Mouse (Mus musculus): ENCODE results near the gene Amigo1. TPM values are rescaled to one million over a fixed set of nuclear protein-coding genes. Genes with fewer than 3 reads are reported as not detected.
"Not testable (repeated sequence)": the region's sequence is repeated elsewhere in the genome, so short reads cannot be mapped to it uniquely, and the experiment has no call there.

Amigo1 gene
- total RNA-seq, 2 experiments from 2014 or later = 30.7 to 31.6 TPM

DNA sequence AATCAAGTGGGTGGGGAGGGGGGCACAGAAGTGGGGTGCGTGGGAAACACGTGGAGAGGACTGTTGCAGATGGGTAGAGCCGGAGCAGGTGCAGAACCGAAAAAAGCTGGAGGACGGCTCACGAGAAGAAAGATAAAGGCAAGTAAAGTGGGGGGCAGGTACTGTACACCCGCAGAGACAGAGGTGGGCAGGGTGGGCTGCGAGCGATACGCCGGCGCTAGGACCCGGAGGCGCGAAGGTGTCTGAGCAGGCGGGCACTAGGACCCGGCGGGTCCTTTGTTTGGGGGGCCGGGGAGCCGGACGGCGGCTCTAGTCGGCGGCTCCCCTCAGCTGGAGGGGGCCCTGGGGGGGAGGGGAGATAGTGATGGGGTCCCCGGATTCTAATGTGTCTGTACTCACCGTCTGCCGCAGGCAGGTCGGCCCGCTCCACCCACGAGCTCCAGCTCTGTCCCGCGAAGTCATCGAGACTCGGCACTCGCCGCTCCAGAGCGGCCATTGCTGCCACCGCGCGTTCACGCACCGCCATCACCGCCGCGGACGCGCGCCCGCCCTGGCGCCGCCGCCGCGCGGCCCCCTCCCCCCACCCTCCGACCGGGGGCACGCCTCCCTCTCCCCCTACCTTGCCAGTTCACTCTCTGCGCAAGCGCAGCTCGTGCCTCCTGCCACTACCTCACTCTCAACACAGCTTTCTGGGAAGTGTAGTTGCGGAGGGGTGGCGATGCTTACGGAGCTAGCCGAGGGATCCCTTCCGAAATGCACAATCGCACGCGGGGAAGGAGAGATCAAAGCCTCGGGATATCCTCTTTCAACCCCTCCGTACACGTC lies 24.0 kb downstream of the Amigo1 start:
- peak; percentile 92 for DNase-seq

DNA sequence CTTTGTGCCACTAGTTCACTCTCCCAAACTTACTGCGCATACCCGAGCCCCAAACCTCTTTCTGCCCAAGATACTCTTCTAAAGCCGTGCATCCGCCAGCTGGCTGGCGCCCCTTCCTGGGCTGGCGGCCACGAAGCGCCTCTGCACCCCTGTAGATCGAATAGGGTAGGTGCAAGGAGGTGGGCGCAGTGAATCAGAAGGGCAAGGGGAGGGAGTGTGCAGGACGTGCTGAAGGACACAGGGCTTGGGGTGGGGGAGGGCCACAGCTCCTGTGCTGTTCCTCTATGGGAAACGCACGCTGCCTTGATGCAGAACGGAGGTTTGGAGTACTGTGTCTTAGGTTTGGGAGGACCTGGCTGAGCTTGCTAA lies 24.6 kb downstream of the Amigo1 start, which contains the start of gene Atxn7l2:
Gene Atxn7l2 (minus strand): TSS at position 164 of the 369 bp plus-strand sequence.
- peak; percentile 74 for DNase-seq

DNA sequence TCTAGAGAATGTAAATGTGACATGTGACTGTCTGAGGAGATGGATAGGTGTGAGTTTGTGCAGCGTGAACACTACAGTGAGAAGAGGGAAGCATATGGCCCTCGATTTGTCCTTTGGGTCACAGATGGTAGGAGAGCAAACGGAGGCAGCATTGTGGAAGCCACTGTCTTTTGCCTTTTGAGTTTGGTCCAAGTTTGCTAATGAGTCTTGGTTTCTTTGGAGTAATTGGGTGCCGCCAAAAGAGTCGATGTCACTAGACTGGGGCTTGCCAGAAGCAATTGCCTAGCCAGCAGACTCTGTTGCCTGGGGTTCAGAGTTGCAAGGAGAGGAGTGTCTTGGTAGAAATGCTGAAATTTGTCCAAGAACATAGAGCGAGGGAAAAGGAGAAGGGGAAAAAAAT lies 25.7 kb downstream of the Amigo1 start:
- no peak for DNase-seq

DNA sequence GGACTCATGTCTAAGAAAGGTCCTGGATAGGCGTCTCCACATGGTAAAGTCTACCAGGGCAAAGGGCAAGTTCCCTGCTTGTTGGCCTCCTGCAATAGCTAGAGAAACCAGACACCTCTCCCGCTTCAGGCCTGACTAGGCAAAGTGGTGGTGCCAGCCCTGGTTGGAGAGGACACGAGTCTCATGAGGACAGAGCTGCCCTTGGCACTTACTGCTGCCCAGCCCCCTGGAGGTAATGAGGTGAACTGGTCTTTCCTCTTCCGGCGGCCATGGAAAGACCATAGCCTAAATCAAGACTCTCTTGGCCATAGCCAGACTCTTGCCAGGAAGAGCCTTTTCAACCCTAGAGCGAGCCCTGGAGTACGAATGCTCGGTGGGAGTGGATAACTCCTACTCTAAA lies 26.3 kb downstream of the Amigo1 start:
- peak; percentile 66 for DNase-seq

DNA sequence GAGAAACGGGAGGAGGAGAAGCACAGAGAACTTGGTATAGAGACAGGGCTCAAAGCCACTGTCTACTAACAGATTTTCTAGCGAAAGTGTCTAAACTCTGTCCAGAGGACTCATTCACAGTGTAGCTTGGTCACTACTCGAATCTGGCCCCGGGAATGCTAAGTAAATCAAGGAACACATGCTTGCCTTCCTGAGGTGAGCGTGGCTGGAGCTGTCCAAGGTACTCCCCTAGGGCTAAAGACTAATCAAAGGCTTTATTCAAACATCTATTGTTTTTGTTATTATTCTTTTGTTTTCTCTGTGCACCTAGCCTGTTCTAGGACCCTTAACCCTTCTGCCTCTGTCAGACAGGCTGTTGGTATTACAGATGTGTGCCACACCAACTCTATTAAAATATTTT lies 28.6 kb downstream of the Amigo1 start:
- DNase-seq = no peak

DNA sequence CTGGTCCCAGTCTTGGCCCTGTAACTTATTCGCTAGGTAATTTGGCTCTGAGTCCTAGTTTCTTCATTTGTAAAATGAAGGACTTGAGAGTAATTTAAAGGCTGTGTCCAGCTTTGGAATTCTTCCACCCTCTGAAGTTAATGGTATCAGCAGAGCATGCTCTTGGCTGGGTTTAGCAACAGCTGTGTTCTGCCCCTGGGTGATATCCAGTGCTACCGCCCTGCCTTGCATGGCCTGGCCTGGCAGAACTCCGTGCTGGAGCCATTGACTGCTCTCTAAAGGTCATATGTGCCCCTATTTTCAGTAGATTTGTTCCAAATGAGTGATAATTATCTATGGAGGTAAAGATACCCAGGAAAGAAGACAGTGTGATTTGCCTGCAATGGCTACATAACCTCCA lies 34.5 kb downstream of the Amigo1 start:
- DNase-seq = no peak

DNA sequence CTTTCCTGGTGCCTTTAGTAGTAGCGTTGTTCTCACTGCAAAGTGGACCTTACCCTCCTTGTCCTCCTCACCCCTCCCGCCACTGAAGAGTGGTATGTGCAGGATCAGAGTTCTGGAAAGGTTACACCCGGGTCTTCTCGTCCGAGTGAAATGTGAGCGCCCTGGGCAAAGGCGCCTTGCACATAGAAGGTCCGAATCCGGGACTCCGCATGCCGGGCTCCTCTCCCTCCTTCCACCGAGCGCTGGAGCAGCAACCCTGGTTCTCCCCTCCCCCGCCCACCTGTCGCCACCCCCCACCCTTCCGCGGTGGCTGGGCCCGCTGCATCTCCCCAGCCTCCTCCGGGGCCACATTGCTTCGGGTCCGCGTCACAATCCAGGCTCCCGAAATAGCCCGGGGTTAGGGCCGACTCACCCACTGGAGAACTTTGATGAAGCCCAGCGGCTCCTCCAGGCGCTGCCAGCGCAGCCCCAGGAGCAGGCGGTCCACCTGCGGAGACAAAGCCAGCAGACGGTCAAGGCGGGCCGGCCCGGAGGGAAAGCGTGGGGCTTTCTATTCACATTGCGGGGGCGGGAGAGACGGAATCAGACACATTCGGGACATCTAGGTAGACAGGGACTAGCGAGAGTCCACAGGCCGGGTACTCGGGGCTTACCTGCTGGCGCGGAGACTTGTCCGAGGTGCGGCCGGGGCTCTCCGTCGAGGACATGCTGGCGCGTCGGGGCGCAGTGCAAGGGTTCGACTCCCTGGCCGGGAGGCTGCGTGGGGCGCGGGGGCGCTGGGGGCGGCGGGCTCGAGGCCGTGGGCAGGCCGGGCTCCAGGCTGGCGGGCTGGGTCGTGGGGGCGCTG lies 39.8 kb downstream of the Amigo1 start:
- DNase-seq = peak; percentile 65

DNA sequence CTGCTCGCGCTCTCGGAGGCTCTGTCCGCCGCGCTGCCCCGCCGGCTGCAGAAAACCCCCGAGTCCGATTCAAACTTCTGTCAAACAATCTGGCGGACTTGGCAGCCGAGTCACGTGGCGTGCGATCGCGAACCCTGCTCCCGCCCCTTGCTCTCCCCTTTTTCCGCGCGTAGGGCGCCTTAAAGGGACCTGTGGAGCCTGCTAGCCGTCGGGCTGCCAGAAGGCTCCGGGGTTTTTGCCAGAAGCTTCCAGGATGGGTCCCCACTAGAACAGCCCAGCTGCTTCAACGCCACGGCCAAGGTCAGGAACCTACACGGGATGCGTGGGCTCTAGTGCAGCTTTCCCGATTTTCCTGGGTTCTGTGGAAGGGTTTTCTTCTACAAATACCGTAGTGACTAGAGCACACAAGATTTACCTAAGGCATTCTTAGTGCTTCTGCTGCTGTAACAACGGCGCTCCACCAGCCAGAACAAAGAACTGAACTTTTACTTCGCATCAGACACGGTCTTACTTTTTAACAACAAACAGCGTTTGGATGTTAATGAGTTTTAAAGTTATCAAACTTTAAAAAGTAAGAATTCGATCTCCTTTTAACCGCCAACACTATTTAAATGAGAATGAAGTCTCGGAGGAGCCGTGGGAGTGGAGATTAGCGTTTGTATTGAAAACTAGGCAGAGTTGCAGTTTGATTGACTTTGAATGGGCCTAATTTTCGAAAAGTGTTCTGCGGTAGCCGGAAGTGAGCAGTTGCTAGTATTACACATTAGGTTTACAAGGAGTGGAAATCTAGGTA lies 40.6 kb downstream of the Amigo1 start, which contains the start of gene Sypl2:
Gene Sypl2 (minus strand): TSS at position 91 of the 793 bp plus-strand sequence.
- DNase-seq = peak; percentile 78

DNA sequence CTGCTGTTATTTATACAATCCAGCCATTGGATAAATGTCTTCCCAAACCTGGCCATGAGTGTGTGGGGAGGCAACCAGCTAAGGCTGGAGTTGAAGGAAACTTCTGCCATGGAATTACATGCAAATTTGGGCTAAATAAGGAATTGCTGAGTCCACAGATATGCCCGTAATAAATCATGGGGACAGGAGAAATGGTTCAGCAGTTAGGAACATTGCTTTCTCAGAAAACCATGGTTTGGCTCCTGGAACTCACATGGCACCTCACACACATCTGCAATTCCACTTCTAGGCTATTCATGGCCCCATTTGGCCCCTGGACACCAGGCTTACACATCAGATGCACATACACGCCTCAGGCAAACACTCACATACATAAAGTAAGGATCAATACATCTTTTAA lies 41.4 kb downstream of the Amigo1 start:
- no peak for DNase-seq

DNA sequence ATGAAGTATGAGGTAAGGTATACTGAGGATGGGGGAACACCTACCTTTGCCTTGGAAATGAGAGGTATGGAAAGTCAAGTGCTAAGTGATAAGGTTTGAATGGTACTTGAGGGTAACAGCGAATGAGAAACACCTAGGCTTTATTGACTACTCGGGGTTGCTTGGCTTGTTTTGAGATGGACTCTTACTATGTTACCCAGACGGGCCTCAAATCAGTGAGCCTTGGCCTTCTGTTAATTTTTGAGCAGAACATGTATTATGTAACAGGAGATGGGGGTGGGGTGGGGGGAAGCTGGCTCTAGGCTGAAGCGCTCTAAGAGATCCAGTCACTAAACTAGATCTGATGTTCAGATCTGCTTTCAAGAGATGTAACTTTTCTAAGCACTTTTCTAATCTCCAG lies 45.5 kb downstream of the Amigo1 start:
- DNase-seq = no peak

DNA sequence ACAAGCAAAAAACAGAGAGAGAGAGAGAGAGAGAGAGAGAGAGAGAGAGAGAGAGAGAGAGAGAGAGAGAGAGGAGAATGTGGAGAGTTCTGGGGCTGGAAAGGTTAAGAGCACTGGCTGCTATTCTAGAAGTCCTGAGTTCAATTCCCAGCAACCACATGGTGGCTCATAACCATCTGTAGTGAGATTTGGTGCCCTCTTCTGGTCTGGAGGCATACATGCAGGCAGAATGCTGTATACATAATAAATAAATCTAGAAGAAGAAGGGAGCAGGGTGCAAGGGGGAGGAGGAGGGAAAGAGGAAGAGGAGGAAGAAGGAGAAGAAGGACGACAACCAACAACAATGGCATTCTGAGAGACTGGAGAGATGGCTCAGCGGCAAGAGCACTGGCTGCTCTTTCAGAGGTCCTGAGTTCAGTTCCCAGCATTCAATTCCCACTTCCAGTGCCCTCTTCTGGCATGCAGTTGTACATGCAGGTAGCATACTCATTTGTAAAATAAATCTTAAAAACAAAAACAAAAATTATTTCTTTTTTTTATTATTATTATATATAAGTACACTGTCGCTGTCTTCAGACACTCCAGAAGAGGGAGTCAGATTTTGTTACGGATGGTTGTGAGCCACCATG lies 51.5 kb downstream of the Amigo1 start:
- not testable (repeated sequence) for DNase-seq

DNA sequence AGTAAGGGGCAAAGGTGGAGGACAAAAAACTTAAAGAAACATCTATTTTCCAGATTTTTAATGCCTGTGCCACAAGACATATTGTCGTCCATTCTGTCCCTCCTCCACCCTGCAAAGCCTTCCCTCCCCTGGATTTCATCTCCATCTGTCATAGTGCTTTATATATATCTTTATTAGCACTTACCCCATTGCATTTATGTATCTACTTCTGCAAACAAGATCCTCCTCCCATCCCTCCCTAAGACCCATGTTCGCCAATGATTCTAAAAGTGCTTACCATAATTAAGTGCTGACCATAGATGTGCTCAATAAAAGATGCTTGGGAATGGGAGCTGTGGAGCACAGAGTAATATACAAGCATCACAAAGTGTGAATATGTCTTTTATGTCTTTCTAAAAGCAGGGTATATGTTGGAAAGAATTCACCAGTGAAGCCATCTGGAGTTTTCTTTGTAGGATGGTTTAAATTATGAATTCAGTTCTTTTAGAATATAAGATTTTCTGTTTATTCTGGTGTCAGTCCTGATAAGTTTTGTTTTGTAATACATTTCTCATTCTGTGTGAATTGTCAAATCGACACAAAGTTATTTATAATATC lies 55.2 kb downstream of the Amigo1 start:
- DNase-seq = no peak

Other genes starting within 250 kb of the Amigo1 start
- 1 to 10 TPM in 1 of 2 experiments, under 1 TPM in 1; 0.84 to 1.0 TPM for gene Gstm6, start 242.6 kb upstream of the Amigo1 start, total RNA-seq (2021)
- not detected for gene Gstm3, start 217.1 kb upstream of the Amigo1 start, total RNA-seq (2021)
- gene Gstm2, start 199.9 kb upstream of the Amigo1 start, total RNA-seq (2021) = 10 to 100 TPM; 33.3 to 39.0 TPM
- gene Gstm1, start 168.4 kb upstream of the Amigo1 start, total RNA-seq (2021) = 10 to 100 TPM; 61.3 to 67.2 TPM
- gene Gstm4, start 141.4 kb upstream of the Amigo1 start, total RNA-seq (2021) = 10 to 100 TPM in 1 of 2 experiments, 1 to 10 TPM in 1; 9.8 to 10.4 TPM
- gene Ampd2, start 99.7 kb upstream of the Amigo1 start, total RNA-seq (2021) = 10 to 100 TPM in 1 of 2 experiments, 1 to 10 TPM in 1; 9.5 to 15.0 TPM
- under 1 TPM in 1 of 2 experiments, not detected in 1; 0.54 TPM for gene Gnat2, start 93.5 kb upstream of the Amigo1 start, total RNA-seq (2021)
- gene Gnai3, start 40.2 kb upstream of the Amigo1 start, total RNA-seq (2021) = 10 to 100 TPM; 28.2 to 33.2 TPM
- under 1 TPM; 0.14 to 0.27 TPM for gene Gpr61, start 31.5 kb upstream of the Amigo1 start, total RNA-seq (2021)
- gene Cyb561d1, start 14.9 kb downstream of the Amigo1 start, total RNA-seq (2021) = 1 to 10 TPM; 3.5 to 4.2 TPM
- 10 to 100 TPM; 13.2 to 18.4 TPM for gene Atxn7l2, start 24.6 kb downstream of the Amigo1 start, total RNA-seq (2021)
- gene Sypl2, start 40.3 kb downstream of the Amigo1 start, total RNA-seq (2021) = 1,000 to 10,000 TPM in 1 of 2 experiments, 100 to 1,000 TPM in 1; 890 to 1,000 TPM
- 10 to 100 TPM; 94.7 to 96.4 TPM for gene Psma5, start 70.6 kb downstream of the Amigo1 start, total RNA-seq (2021)
- 10 to 100 TPM; 57.0 to 59.6 TPM for gene Sort1, start 97.7 kb downstream of the Amigo1 start, total RNA-seq (2021)
- gene Mybphl, start 178.6 kb downstream of the Amigo1 start, total RNA-seq (2021) = not detected
- 1 to 10 TPM; 2.3 to 3.0 TPM for gene Psrc1, start 197.5 kb downstream of the Amigo1 start, total RNA-seq (2021)
- 1 to 10 TPM; 2.9 to 4.3 TPM for gene Celsr2, start 229.2 kb downstream of the Amigo1 start, total RNA-seq (2021)